Mouse (Mus musculus) myocyte (in vitro differentiated cells): ENCODE results near the gene Krtap9-5. TPM values are rescaled to one million over a fixed set of nuclear protein-coding genes. Genes with fewer than 3 reads are reported as not detected.

Source experiments
- H3K27me3 ChIP-seq: one replicate; pipeline ENCODE4 v1.6.1; 2011; ENCODE audit not compliant: control insufficient read depth, insufficient read depth, insufficient read length
- H3K36me3 ChIP-seq: one replicate; pipeline ENCODE4 v1.6.1; 2011; ENCODE audit not compliant: control insufficient read depth, insufficient read depth
- H3K4me2 ChIP-seq: one replicate; pipeline ENCODE4 v1.6.1; 2011; ENCODE audit warnings: low read depth, control low read depth
- H3K4me3 ChIP-seq: one replicate; pipeline ENCODE4 v1.5.1; 2011; ENCODE audit warnings: mild to moderate bottlenecking, control low read depth, moderate library complexity
- H3K79me2 ChIP-seq: one replicate; pipeline ENCODE4 v1.6.1; 2011; ENCODE audit not compliant: control insufficient read depth, insufficient read depth
- H3ac ChIP-seq: one replicate; pipeline ENCODE4 v1.6.1; 2011; ENCODE audit not compliant: control insufficient read depth, insufficient read length
- CEBPB ChIP-seq: IDR thresholded peaks from 2 replicates; pipeline ENCODE4 v1.6.1; 2011; ENCODE audit warnings: mild to moderate bottlenecking, moderate library complexity; ENCODE audit not compliant: poor library complexity, insufficient read depth, severe bottlenecking
- E2F4 ChIP-seq: IDR thresholded peaks from one replicate; pipeline ENCODE4 v1.6.1; 2011; ENCODE audit warnings: mild to moderate bottlenecking, control low read depth, moderate library complexity; ENCODE audit not compliant: insufficient read depth
- MAX ChIP-seq: IDR thresholded peaks from one replicate; pipeline ENCODE4 v1.6.1; 2011; ENCODE audit warnings: low read depth, mild to moderate bottlenecking, control low read depth
- MYOD1 ChIP-seq, 3 experiments: IDR thresholded peaks; one replicate each; pipeline ENCODE4 v1.6.1; 2011; ENCODE audit warnings: control low read depth in 2 of 3, low read depth in 2 of 3, mild to moderate bottlenecking in 2 of 3, moderate library complexity in 1 of 3; ENCODE audit not compliant: insufficient read length in 2 of 3, control insufficient read depth in 1 of 3
- MYOG ChIP-seq, 3 experiments: IDR thresholded peaks; one replicate each; pipeline ENCODE4 v1.6.1; 2011; ENCODE audit warnings: control low read depth in 2 of 3, low read depth in 2 of 3, mild to moderate bottlenecking in 2 of 3; ENCODE audit not compliant: insufficient read length in 2 of 3, control insufficient read depth in 1 of 3, insufficient read depth in 1 of 3
- POLR2A ChIP-seq: IDR thresholded peaks from one replicate; pipeline ENCODE4 v1.6.1; 2011; ENCODE audit warnings: low read depth, mild to moderate bottlenecking, control low read depth, moderate library complexity; ENCODE audit not compliant: insufficient read length
- POLR2AphosphoS2 ChIP-seq: IDR thresholded peaks from one replicate; pipeline ENCODE4 v1.6.1; 2011; ENCODE audit warnings: low read depth, control low read depth; ENCODE audit not compliant: insufficient read length
- REST ChIP-seq: IDR thresholded peaks from one replicate; pipeline ENCODE4 v1.6.1; 2011; ENCODE audit warnings: mild to moderate bottlenecking, control low read depth, moderate library complexity; ENCODE audit not compliant: insufficient read depth, insufficient read length
- SRF ChIP-seq: IDR thresholded peaks from one replicate; pipeline ENCODE4 v1.6.1; 2011; ENCODE audit warnings: low read depth; ENCODE audit not compliant: control insufficient read depth, insufficient read length
- TCF12 ChIP-seq: IDR thresholded peaks from one replicate; pipeline ENCODE4 v1.6.1; 2011; ENCODE audit warnings: mild to moderate bottlenecking, control low read depth; ENCODE audit not compliant: poor library complexity, insufficient read depth, severe bottlenecking
- TCF3 ChIP-seq: IDR thresholded peaks from one replicate; pipeline ENCODE4 v1.6.1; 2011; ENCODE audit warnings: low read depth, control low read depth; ENCODE audit not compliant: insufficient read length
- USF1 ChIP-seq: IDR thresholded peaks from one replicate; pipeline ENCODE4 v1.6.1; 2011; ENCODE audit warnings: low read depth, mild to moderate bottlenecking, control low read depth, moderate library complexity
- polyA plus RNA-seq: library from polyadenylated mRNA; unstranded; fragments of >200 nt; fragmentation: generic; extraction: Trizol; gene quantifications from one replicate; pipeline ENCODE4 v1.2.1, GENCODE M21; 2012; ENCODE audit warnings: missing spikeins

Gene Krtap9-5
- polyA plus RNA-seq, 1 experiment = not detected

DNA sequence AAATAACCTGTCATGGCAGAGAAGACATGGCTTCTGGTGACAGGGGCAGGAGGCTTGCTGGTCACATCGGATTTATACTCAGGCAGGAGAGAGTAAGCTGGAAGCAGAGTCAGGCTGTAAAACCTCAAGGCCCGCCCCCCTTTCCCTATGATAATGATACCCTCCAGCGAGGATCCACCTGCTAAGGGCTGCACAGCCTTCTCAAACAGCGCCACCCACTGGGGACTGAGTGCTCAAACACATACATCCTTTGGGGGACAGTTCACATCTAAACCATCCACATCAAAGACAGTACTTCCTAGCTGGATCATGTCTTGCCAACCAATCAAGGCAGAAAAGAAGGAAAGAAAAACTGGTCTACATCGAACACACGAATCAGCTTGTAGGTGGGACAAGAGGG lies 15.9 kb downstream of the Krtap9-5 start:
- Histone ChIP-seq H3K79me2 (no peaks in the 10 kb centered on the region), H3K27me3 (no peaks in the 10 kb centered on the region), H3K4me2 (no peak overlapping the region), H3ac (no peak overlapping the region), H3K36me3 (no peaks in the 10 kb centered on the region), H3K4me3 (no peak overlapping the region)
- no peak for TF ChIP-seq USF1
- no peak for TF ChIP-seq TCF3
- TF ChIP-seq POLR2AphosphoS2 = no peak
- TF ChIP-seq MYOD1 (IDR thresholded peaks at IDR 0.05; ENCODE audit: control insufficient read depth in 1 of 3, insufficient read length in 2 of 3, low read depth in 2 of 3) = no peak
- no peak for TF ChIP-seq POLR2A
- TF ChIP-seq E2F4 = no peak
- TF ChIP-seq REST = no peak
- no peak for TF ChIP-seq MAX
- TF ChIP-seq CEBPB = no peak
- no peak for TF ChIP-seq MYOG (IDR thresholded peaks at IDR 0.05; ENCODE audit: control insufficient read depth in 1 of 3, insufficient read depth in 1 of 3, insufficient read length in 2 of 3, low read depth in 2 of 3)
- no peak for TF ChIP-seq SRF
- no peak for TF ChIP-seq TCF12

- H3K27me3 ChIP-seq = no peaks in the 10 kb centered on the region
- no peak for TF ChIP-seq POLR2A
- TF ChIP-seq SRF = no peak
- TF ChIP-seq E2F4 = no peak
- no peak for TF ChIP-seq MYOD1 (IDR thresholded peaks at IDR 0.05; ENCODE audit: control insufficient read depth in 1 of 3, insufficient read length in 2 of 3, low read depth in 2 of 3)
- TF ChIP-seq MAX = no peak
- TF ChIP-seq POLR2AphosphoS2 = no peak
- no peak for TF ChIP-seq REST
- no peak for TF ChIP-seq TCF3
- no peak for TF ChIP-seq CEBPB
- TF ChIP-seq USF1 = no peak
- no peak for TF ChIP-seq MYOG (IDR thresholded peaks at IDR 0.05; ENCODE audit: control insufficient read depth in 1 of 3, insufficient read depth in 1 of 3, insufficient read length in 2 of 3, low read depth in 2 of 3)
- no peak for TF ChIP-seq TCF12
- H3ac ChIP-seq = no peak overlapping the region
- H3K79me2 ChIP-seq = no peaks in the 10 kb centered on the region
- no peak overlapping the region for H3K4me2 ChIP-seq
- no peak overlapping the region for H3K4me3 ChIP-seq
- no peaks in the 10 kb centered on the region for H3K36me3 ChIP-seq
These were observed 17.7 kb downstream of the Krtap9-5 start for GRCm38 (mm10) chr11:99965961-99966360.

DNA sequence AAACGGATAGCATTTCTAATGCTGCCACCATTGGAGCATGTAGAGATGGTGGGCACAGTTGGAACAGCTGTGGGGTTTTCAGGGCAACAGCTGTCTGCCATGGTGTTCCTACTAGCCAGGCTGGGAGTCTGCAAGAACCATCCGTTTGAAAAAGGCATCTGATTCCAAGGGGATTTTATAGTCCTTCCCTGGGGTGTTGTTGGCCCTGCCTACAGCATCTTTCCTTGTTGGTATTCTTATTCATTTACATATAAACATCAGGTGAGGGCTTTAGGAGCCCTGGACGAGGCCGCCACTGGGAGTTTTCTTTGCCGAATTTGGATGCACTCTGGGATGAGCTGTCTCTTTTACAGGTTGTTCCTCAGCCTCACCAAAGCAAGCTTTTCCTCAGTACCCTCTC lies 30.7 kb downstream of the Krtap9-5 start, which contains the start of gene Krtap29-1:
Krtap29-1 (minus strand) TSS at position 101 of the 400 bp plus-strand sequence.
- no peak for TF ChIP-seq E2F4
- no peak for TF ChIP-seq POLR2A
- no peaks in the 10 kb centered on the region for H3K36me3 ChIP-seq
- H3K4me3 ChIP-seq = no peak within 1 kb of the TSS
- H3ac ChIP-seq = no peak within 1 kb of the TSS
- peaks cover 12% of the 10 kb centered on the region for H3K27me3 ChIP-seq
- no peaks in the 10 kb centered on the region for H3K79me2 ChIP-seq
- H3K4me2 ChIP-seq = no peak within 1 kb of the TSS

- peaks cover 17% of the 10 kb centered on the region for H3K27me3 ChIP-seq
- no peaks in the 10 kb centered on the region for H3K36me3 ChIP-seq
- no peak overlapping the region for H3ac ChIP-seq
- H3K4me2 ChIP-seq = no peak overlapping the region
- no peak for TF ChIP-seq CEBPB
- H3K79me2 ChIP-seq = no peaks in the 10 kb centered on the region
- no peak overlapping the region for H3K4me3 ChIP-seq
These were observed 34.5 kb downstream of the Krtap9-5 start for GRCm38 (mm10) chr11:99982731-99983130.

GRCm38 (mm10) chr11:99983442-99983841 lies 35.2 kb downstream of the Krtap9-5 start:
- no peak overlapping the region for H3K4me3 ChIP-seq
- no peak for TF ChIP-seq REST
- TF ChIP-seq MYOG (IDR thresholded peaks at IDR 0.05; ENCODE audit: control insufficient read depth in 1 of 3, insufficient read depth in 1 of 3, insufficient read length in 2 of 3, low read depth in 2 of 3) = no peak
- no peak for TF ChIP-seq MAX
- TF ChIP-seq TCF3 = no peak
- no peak for TF ChIP-seq CEBPB
- no peak for TF ChIP-seq SRF
- no peak for TF ChIP-seq E2F4
- no peak for TF ChIP-seq TCF12
- no peak for TF ChIP-seq MYOD1 (IDR thresholded peaks at IDR 0.05; ENCODE audit: control insufficient read depth in 1 of 3, insufficient read length in 2 of 3, low read depth in 2 of 3)
- TF ChIP-seq POLR2A = no peak
- no peak for TF ChIP-seq USF1
- TF ChIP-seq POLR2AphosphoS2 = no peak
- H3K36me3 ChIP-seq = no peaks in the 10 kb centered on the region
- H3K27me3 ChIP-seq = peaks cover 17% of the 10 kb centered on the region
- no peak overlapping the region for H3K4me2 ChIP-seq
- no peaks in the 10 kb centered on the region for H3K79me2 ChIP-seq
- H3ac ChIP-seq = no peak overlapping the region
